28 mouse cellular contexts compared by ENCODE assay signal in the genomic region with DNA sequence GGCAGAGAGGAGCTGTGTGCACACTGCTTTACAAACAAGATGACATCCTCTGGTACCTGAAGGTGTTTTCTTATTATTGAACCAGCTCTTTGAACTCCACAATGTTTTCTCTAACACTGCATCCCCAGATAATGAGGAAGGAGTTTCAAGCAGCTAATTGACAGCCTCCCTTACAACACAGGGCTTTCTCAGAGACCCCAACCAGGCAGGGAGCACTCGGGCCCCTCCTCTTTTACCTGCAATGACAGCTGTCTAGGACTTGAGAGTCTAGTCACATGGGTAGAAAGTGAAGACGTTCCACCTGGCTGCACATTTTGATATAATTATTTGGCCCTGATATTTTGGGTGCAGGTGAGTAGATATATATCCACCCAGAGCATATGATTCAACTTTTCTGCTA.
"Had no signal": no experiment of that assay in that cellular context is flagged by ENCODE, and none has a peak within 500 bp of the region (broad histone marks: within the 10 kb centered on the region; RNA-seq: fewer than 3 reads in every experiment).

No protein-coding gene starts in this region.

- H3K27me3 ChIP-seq: embryonic facial prominence, embryonic 12.5 days; embryonic facial prominence, embryonic 13.5 days; embryonic facial prominence, embryonic 15.5 days; forebrain, embryonic 13.5 days; forebrain, embryonic 15.5 days had no signal

- H3K4me1 ChIP-seq: embryonic facial prominence, embryonic 10.5 days; embryonic facial prominence, embryonic 12.5 days; embryonic facial prominence, embryonic 13.5 days; embryonic facial prominence, embryonic 15.5 days; forebrain, embryonic 12.5 days; forebrain, embryonic 13.5 days; forebrain, embryonic 15.5 days had no signal

- H3K4me2 ChIP-seq: embryonic facial prominence, embryonic 12.5 days; embryonic facial prominence, embryonic 13.5 days; embryonic facial prominence, embryonic 15.5 days; forebrain, embryonic 12.5 days; forebrain, embryonic 13.5 days; forebrain, embryonic 15.5 days had no signal

- DNase-seq: cerebellum, adult 2 months; cerebellum, adult 8-10 months; cerebellum, adult 9-10 months; cerebellum, adult 9-11 months; cerebellum, postnatal 10 days; cerebellum, postnatal 14 days; cerebellum, postnatal 25 days; cerebellum, postnatal 36 days; embryo, embryonic 11 days; forebrain, postnatal 0 days; gastrocnemius, adult 2 months; gastrocnemius, postnatal 10 days; gastrocnemius, postnatal 14 days; gastrocnemius, postnatal 25 days; gastrocnemius, postnatal 36 days; heart, adult 18-20 months; heart, adult 2 months had no signal

- H3K9ac ChIP-seq: embryonic facial prominence, embryonic 12.5 days; embryonic facial prominence, embryonic 13.5 days; embryonic facial prominence, embryonic 15.5 days; forebrain, embryonic 12.5 days; forebrain, embryonic 13.5 days; forebrain, embryonic 15.5 days; forebrain, postnatal 0 days had no signal

- H3K36me3 ChIP-seq: embryonic facial prominence, embryonic 10.5 days; embryonic facial prominence, embryonic 12.5 days; embryonic facial prominence, embryonic 13.5 days; embryonic facial prominence, embryonic 15.5 days; forebrain, embryonic 10.5 days; forebrain, embryonic 12.5 days; forebrain, embryonic 15.5 days had no signal

- H3K9me3 ChIP-seq: embryonic facial prominence, embryonic 10.5 days; embryonic facial prominence, embryonic 12.5 days; embryonic facial prominence, embryonic 13.5 days; embryonic facial prominence, embryonic 15.5 days; forebrain, embryonic 10.5 days; forebrain, embryonic 12.5 days; forebrain, embryonic 13.5 days; forebrain, embryonic 15.5 days had no signal

- H3K27ac ChIP-seq: embryonic facial prominence, embryonic 10.5 days; embryonic facial prominence, embryonic 12.5 days; embryonic facial prominence, embryonic 13.5 days; embryonic facial prominence, embryonic 15.5 days; forebrain, embryonic 10.5 days; forebrain, embryonic 12.5 days; forebrain, embryonic 13.5 days; forebrain, embryonic 15.5 days; gastrocnemius, adult 2 months; heart, adult 2 months had no signal

- ATAC-seq: forebrain, embryonic 13.5 days; forebrain, embryonic 14.5 days; forebrain, embryonic 15.5 days; forebrain, embryonic 16.5 days; forebrain, postnatal 0 days had no signal

- H3K4me3 ChIP-seq: embryonic facial prominence, embryonic 10.5 days; embryonic facial prominence, embryonic 12.5 days; embryonic facial prominence, embryonic 13.5 days; embryonic facial prominence, embryonic 15.5 days; erythroblast, embryonic 14.5 days; forebrain, embryonic 10.5 days; forebrain, embryonic 12.5 days; forebrain, embryonic 13.5 days; forebrain, embryonic 15.5 days; gastrocnemius, adult 2 months; heart, adult 2 months had no signal
